Comparison of ENCODE assay signal across 15 mouse cellular contexts in genomic region chr15:25755536-25755935, GRCm38 (mm10).
DNase-seq lines count a peak whose midpoint lies in the region; ATAC-seq and TF ChIP-seq lines count a peak whose summit lies in the region.
"Had no signal": no experiment of that assay in that cellular context is flagged by ENCODE, and none has a peak within 500 bp of the region (broad histone marks: within the 10 kb centered on the region; RNA-seq: fewer than 3 reads in every experiment).

No protein-coding gene starts in this region.

- ATAC-seq in forebrain, embryonic 15.5 days (replicated peaks): no peak
- no peak for ATAC-seq in hindbrain, postnatal 0 days
- no peak for ATAC-seq in neural tube, embryonic 13.5 days (ENCODE audit: low read depth)

- WGBS in forebrain, embryonic 15.5 days: 29% methylated on average over 6 of the region's 6 CpGs
- 48% methylated on average over 6 of the region's 6 CpGs for WGBS in hindbrain, postnatal 0 days
- WGBS in neural tube, embryonic 13.5 days: 30% methylated on average over 6 of the region's 6 CpGs

- H3K9me3 ChIP-seq in forebrain, embryonic 15.5 days: no peaks in the 10 kb centered on the region
- no peaks in the 10 kb centered on the region for H3K9me3 ChIP-seq in hindbrain, postnatal 0 days (ENCODE audit: low read length)
- H3K9me3 ChIP-seq in neural tube, embryonic 13.5 days: no peaks in the 10 kb centered on the region
- H3K9me3 ChIP-seq: heart, embryonic 10.5 days had no signal

- H3K27ac ChIP-seq in forebrain, embryonic 15.5 days (replicated peaks): peak overlapping the region; percentile 93
- peak overlapping the region; percentile 71; the same call in 1 of the 2 replicates for H3K27ac ChIP-seq in hindbrain, postnatal 0 days
- peak overlapping the region; percentile 91 for H3K27ac ChIP-seq in neural tube, embryonic 13.5 days (replicated peaks)
- H3K27ac ChIP-seq: heart, embryonic 10.5 days; macrophage; stomach, postnatal 0 days had no signal

- no peaks in the 10 kb centered on the region for H3K36me3 ChIP-seq in forebrain, embryonic 15.5 days
- H3K36me3 ChIP-seq in hindbrain, postnatal 0 days (ENCODE audit: insufficient read depth, low read length): no peaks in the 10 kb centered on the region
- H3K36me3 ChIP-seq in neural tube, embryonic 13.5 days: no peaks in the 10 kb centered on the region

- peak overlapping the region; percentile 36 for H3K4me3 ChIP-seq in forebrain, embryonic 15.5 days
- no peak overlapping the region for H3K4me3 ChIP-seq in hindbrain, postnatal 0 days (ENCODE audit: low read length)
- H3K4me3 ChIP-seq in neural tube, embryonic 13.5 days: peak overlapping the region; percentile 34
- H3K4me3 ChIP-seq: heart, embryonic 10.5 days; myocyte had no signal

- TF ChIP-seq CTCF in brain, embryonic 14.5 days (IDR thresholded peaks at IDR 0.05; ENCODE audit: borderline replicate concordance, extremely low read depth, insufficient read depth, insufficient read length): no peak
- TF ChIP-seq CTCF in hindbrain, postnatal 0 days (IDR thresholded peaks at IDR 0.05; ENCODE audit: low read depth): no peak

- TF ChIP-seq POLR2A in brain, embryonic 14.5 days (IDR thresholded peaks at IDR 0.05; ENCODE audit: borderline replicate concordance, extremely low read depth, insufficient read depth, insufficient read length, poor library complexity, severe bottlenecking): no peak

- DNase-seq in brain, embryonic 14.5 days (ENCODE audit: low read depth): peak; percentile 28
- DNase-seq in hindbrain, postnatal 0 days (ENCODE audit: low spot score): no peak
- no peak for DNase-seq in cerebellum, adult 11-12 months
- DNase-seq in kidney, adult 11 months: no peak
- DNase-seq in c-Kit-positive CD71-positive TER-119-positive erythroid progenitor cells, embryonic 14.5 days (ENCODE audit: low spot score): no peak
- DNase-seq: cerebellum, adult 8-10 months; liver; lung, adult 2 months; right cerebral cortex, adult 18-20 months had no signal

- no peaks in the 10 kb centered on the region for H3K27me3 ChIP-seq in forebrain, embryonic 15.5 days
- H3K27me3 ChIP-seq in hindbrain, postnatal 0 days (ENCODE audit: insufficient read depth, low read length): no peaks in the 10 kb centered on the region
- H3K27me3 ChIP-seq in neural tube, embryonic 13.5 days: no peaks in the 10 kb centered on the region

- H3K4me1 ChIP-seq in forebrain, embryonic 15.5 days: peaks cover 56% of the 10 kb centered on the region
- H3K4me1 ChIP-seq in hindbrain, postnatal 0 days (ENCODE audit: insufficient read depth, low read length): peaks cover 15% of the 10 kb centered on the region
- H3K4me1 ChIP-seq in neural tube, embryonic 13.5 days (replicated peaks): peaks cover 55% of the 10 kb centered on the region

- 0 out of 2 replicates have a peak overlapping the region, but pooled peaks have one; percentile 61 for H3K9ac ChIP-seq in forebrain, embryonic 15.5 days (replicated peaks)
- no peak overlapping the region for H3K9ac ChIP-seq in hindbrain, postnatal 0 days (replicated peaks; ENCODE audit: low read length)
- H3K9ac ChIP-seq in neural tube, embryonic 13.5 days: peak overlapping the region; percentile 71

- H3K4me2 ChIP-seq in forebrain, embryonic 15.5 days (replicated peaks): peak overlapping the region; percentile 59
- H3K4me2 ChIP-seq in hindbrain, postnatal 0 days (ENCODE audit: low read depth, low read length): peak overlapping the region; percentile 49
- H3K4me2 ChIP-seq in neural tube, embryonic 13.5 days: peak overlapping the region; percentile 50
